Mouse (Mus musculus): ENCODE data around the gene Clpp. TPM values are rescaled to one million over a fixed set of nuclear protein-coding genes. Genes with fewer than 3 reads are reported as not detected.

The Clpp gene
- polyA plus RNA-seq, 1 experiment, result 139 TPM

DNA sequence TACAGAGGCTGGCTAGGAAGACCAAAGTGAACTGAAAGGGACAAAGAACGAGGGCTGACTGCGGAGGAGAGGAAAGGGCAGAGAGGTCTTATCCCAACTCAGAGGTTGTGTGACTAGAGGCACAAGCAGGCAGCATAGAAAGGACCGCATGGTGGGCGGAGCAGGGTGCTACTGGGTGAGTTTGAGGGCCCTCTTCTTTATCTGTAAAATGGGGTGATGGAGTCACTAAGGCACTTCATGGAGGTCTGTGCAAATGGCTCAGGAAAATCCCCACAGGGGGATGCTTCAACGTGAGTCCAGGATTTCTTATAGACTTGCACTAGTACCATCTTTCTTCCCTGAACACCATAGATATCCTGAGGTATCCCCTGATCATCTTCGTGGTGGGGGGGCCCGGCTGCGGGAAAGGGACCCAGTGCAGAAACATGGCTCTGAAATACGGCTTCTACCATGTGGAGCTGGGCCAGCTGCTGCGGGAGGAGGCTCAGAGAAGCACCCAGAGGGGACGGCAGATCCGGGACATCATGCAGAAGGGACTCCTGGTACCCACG, 22.2 kb downstream of the Clpp start:
- Histone ChIP-seq H3K4me1 (ENCODE audit: control insufficient read depth, insufficient read depth, low read length) (0 out of 2 replicates have a peak, but pooled peaks cover 2% of the 10 kb centered on the region), H3K4me3 (ENCODE audit: insufficient read depth, low read length) (peak overlapping the region; percentile 75), H3K27ac (ENCODE audit: insufficient read depth, low read length) (0 out of 2 replicates have a peak overlapping the region, but pooled peaks have one; percentile 88)
- no peak for TF ChIP-seq CTCF (IDR thresholded peaks at IDR 0.05; ENCODE audit: extremely low read depth, insufficient read depth, low read length)

DNA sequence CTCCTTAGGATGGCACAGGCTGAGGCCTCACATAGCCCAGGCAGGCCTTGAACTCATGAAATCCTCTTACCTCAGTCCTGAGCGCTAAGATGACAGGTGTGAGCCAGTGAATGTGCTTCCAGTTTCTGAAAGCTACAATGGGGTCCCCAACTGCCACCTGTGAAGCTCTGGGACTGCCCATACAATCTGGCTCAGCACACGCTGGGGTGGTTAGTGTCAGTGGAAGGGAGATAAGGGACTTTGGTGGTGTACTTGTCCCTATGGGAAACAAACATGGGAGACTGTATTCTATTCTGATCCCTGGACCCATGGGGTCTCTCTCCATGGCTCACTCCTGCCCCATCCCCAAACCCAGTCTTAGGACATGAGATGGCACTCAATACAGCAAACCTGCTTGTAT, 29.6 kb downstream of the Clpp start:
- no peaks in the 10 kb centered on the region for H3K4me1 ChIP-seq (ENCODE audit: control insufficient read depth, insufficient read depth, low read length)
- no peak for TF ChIP-seq POLR2A (IDR thresholded peaks at IDR 0.05; ENCODE audit: extremely low read depth, insufficient read depth, low read length)
- H3K27ac ChIP-seq (ENCODE audit: insufficient read depth, low read length), result no peak overlapping the region
- no peak overlapping the region for H3K4me3 ChIP-seq (ENCODE audit: insufficient read depth, low read length)

DNA sequence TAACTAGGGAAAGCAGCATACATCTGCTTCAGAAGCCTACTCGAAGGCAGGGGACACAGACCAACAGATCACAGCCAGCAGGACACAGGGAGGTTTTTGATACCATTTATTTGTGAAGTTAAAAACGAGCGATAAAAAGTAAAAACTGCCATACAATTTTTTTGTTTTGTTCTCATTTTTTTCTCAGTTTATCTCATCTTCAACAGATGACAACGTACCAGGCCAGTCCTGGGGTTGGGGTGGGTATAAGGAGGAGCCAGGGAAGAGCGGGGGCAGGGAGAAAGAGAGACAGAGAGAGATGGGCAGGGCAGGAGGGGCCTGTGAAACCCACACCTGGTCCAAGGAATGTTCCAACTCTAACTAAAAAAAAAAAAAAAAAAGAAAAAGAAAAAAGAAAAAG, 30.9 kb downstream of the Clpp start:
- no peaks in the 10 kb centered on the region for H3K4me1 ChIP-seq (ENCODE audit: control insufficient read depth, insufficient read depth, low read length)
- H3K4me3 ChIP-seq (ENCODE audit: insufficient read depth, low read length), result no peak overlapping the region
- no peak overlapping the region for H3K27ac ChIP-seq (ENCODE audit: insufficient read depth, low read length)
- TF ChIP-seq CTCF (IDR thresholded peaks at IDR 0.05; ENCODE audit: extremely low read depth, insufficient read depth, low read length), result no peak
- no peak for TF ChIP-seq POLR2A (IDR thresholded peaks at IDR 0.05; ENCODE audit: extremely low read depth, insufficient read depth, low read length)

DNA sequence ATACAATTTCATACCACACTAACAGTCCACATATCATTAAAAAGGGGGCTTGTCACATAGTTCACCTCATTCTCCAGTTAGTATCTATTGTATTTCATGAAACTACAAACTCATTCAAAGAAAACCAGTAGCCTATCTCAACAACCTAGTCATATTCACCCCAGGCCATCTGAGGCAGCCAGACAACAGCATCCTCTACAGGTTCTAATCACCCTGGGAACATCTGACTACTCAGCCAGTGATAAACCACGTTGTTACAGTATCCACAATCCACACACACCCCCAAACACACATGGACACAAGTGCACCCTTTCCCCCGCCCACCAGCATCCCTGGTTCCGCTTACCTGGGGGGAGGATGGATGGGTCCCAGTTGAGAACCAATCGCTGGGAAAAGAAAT, 37.4 kb downstream of the Clpp start:
- H3K4me1 ChIP-seq (ENCODE audit: control insufficient read depth, insufficient read depth, low read length), result peaks cover 4% of the 10 kb centered on the region
- no peak for TF ChIP-seq CTCF (IDR thresholded peaks at IDR 0.05; ENCODE audit: extremely low read depth, insufficient read depth, low read length)
- H3K4me3 ChIP-seq (ENCODE audit: insufficient read depth, low read length), result no peak overlapping the region
- H3K27ac ChIP-seq (ENCODE audit: insufficient read depth, low read length), result no peak overlapping the region

DNA sequence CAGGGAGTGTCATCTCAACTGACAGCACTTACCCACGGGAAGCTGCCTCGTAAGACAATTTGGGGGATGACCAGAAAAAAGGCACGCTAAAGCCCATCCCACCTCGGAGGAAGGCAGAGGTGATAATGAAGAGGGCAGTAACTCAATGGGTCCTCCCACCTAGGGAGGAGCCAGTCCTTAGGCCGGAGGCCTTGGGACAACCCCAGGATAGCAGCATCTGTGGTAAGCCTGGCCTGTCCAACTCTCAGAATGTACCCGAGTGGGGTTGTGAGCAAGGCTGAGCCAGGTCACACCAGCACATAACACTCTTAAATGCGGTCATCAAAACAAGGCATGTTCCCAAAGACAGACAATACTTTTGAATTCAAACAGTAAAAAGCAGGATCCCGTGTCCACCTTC, 39.6 kb downstream of the Clpp start:
- no peak for TF ChIP-seq POLR2A (IDR thresholded peaks at IDR 0.05; ENCODE audit: extremely low read depth, insufficient read depth, low read length)
- no peak for TF ChIP-seq CTCF (IDR thresholded peaks at IDR 0.05; ENCODE audit: extremely low read depth, insufficient read depth, low read length)
- no peak overlapping the region for H3K27ac ChIP-seq (ENCODE audit: insufficient read depth, low read length)
- H3K4me3 ChIP-seq (ENCODE audit: insufficient read depth, low read length), result peak overlapping the region; percentile 21
- H3K4me1 ChIP-seq (ENCODE audit: control insufficient read depth, insufficient read depth, low read length), result peaks cover 4% of the 10 kb centered on the region

DNA sequence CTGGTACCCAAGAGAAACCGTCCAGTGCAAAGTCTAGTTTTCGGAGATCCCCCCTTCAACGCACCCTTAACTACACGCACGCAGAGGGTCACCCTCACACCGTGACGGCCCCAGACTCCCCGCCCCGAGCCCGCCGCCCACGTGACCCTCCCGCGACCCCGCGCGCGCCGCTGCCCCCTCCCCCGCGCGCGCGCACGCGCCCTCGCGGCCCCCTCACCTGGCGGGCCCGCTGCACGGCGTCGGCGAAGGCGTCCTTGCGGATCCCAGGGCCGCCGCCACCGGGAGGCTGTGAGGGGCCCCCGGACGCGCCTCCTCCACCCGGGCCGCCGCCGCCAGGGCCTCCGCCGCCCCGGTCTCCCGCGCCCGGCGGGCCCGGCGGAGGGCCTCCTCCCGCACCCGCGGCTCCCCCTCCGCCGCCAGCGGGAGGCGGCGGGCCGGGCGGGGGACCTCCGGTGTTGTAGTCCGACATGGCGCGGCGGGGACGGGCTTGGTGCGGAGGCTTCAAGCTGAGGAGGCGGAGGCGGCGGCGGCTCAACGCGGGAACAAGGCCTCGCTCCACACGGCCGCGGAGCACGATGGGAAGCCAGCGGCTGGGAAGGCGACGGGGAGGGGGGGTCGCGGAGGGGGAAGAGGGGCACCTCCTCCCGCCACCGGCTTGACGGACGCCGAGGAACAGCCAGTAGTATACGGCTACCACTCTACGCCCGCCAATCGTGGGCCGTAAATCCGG, 41.0 kb downstream of the Clpp start, which contains the start of gene Khsrp:
TSS of gene Khsrp (minus strand) at position 592 of the 730 bp plus-strand sequence.
- Histone ChIP-seq H3K27ac (ENCODE audit: insufficient read depth, low read length) (peak within 1 kb of the TSS; percentile 60), H3K4me3 (ENCODE audit: insufficient read depth, low read length) (peak within 1 kb of the TSS; percentile 79), H3K4me1 (ENCODE audit: control insufficient read depth, insufficient read depth, low read length) (peaks cover 4% of the 10 kb centered on the region)
- peak; percentile 46; the same call in 1 of the 2 replicates for TF ChIP-seq POLR2A (IDR thresholded peaks at IDR 0.05; ENCODE audit: extremely low read depth, insufficient read depth, low read length)
- TF ChIP-seq CTCF (IDR thresholded peaks at IDR 0.05; ENCODE audit: extremely low read depth, insufficient read depth, low read length), result no peak

DNA sequence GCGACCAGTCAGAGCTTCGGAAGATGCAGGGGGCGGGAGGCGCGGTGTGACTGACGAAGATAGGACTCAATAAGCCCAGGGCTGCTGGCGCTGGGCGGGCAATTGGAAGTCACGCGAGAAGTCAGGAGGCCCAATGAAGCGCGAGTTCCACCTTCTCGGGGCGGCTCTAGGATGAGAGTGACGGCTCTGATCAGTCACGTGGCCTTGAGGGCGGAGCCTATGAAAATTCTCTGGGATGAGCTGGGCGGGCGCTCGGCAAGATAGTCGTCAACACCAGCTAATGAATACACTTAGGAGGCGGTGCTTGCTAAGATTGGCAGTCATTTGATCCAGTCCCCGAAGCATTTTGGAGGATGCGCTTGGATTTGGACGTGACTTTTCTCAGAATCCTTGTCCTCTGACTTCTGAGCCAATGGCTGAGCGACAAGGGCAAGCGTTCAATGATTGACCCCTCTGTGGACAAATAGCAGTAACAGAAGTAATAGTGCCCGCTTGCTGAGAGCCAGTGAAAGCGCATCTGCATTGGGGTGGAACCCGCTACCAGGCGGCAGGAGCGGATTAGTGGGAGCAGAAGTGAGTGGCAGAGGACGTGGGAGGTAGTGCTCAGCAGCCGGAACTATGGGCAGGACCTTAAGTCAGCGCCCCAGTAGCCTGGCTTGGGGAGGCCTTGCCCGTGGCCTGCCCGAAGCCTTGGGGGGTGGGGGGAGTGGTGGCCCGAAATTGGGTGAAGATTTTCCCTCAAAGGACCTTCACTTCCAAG, 41.7 kb downstream of the Clpp start:
- H3K27ac ChIP-seq (ENCODE audit: insufficient read depth, low read length), result peak overlapping the region; percentile 46
- TF ChIP-seq CTCF (IDR thresholded peaks at IDR 0.05; ENCODE audit: extremely low read depth, insufficient read depth, low read length) (no peak), POLR2A (IDR thresholded peaks at IDR 0.05; ENCODE audit: extremely low read depth, insufficient read depth, low read length) (peak; percentile 94)
- H3K4me1 ChIP-seq (ENCODE audit: control insufficient read depth, insufficient read depth, low read length), result peaks cover 4% of the 10 kb centered on the region
- peak overlapping the region; percentile 4; the same call in 1 of the 2 replicates for H3K4me3 ChIP-seq (ENCODE audit: insufficient read depth, low read length)

DNA sequence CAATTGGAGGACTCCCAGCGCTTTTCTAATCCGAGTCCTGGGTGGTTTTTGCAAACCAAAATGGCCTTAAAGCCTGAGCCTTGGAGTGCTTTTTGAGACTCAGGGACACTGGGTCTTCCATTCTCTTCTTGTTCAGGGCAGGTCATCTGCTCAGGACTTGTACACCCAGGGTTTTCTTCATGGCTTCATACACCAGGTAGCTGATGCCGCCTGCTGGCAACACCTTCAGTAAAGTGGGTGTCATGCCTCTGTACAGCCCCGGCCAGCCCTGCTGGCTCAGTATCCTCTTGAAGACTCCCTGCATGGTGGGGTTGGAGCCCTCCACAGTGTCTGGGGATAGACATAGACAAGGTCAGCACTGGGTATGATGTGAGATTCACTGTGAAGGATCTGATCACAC, 42.7 kb downstream of the Clpp start:
- H3K27ac ChIP-seq (ENCODE audit: insufficient read depth, low read length), result no peak overlapping the region
- no peak overlapping the region for H3K4me3 ChIP-seq (ENCODE audit: insufficient read depth, low read length)

DNA sequence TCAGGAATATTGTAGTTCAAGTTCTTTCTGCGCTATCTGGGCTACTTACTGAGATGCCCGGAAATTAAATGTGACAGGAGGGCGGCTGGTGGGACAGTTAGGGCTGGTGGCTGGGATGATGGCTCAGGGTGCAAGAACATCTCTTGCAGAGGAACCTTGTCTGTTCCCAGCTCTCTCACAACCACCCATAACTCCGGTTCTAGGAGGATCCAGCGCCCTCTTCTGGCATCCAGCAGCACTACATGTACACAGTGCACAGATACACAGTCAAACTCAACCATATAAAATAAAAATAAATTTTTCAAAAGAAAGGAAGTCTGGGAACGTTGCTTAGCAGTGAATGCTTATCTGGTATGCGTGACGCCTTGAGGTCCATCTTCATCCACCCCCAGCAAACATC, 48.9 kb downstream of the Clpp start:
- TF ChIP-seq POLR2A (IDR thresholded peaks at IDR 0.05; ENCODE audit: extremely low read depth, insufficient read depth, low read length) (no peak), CTCF (IDR thresholded peaks at IDR 0.05; ENCODE audit: extremely low read depth, insufficient read depth, low read length) (no peak)
- H3K4me3 ChIP-seq (ENCODE audit: insufficient read depth, low read length), result no peak overlapping the region
- 0 out of 2 replicates have a peak, but pooled peaks cover 1% of the 10 kb centered on the region for H3K4me1 ChIP-seq (ENCODE audit: control insufficient read depth, insufficient read depth, low read length)
- H3K27ac ChIP-seq (ENCODE audit: insufficient read depth, low read length), result no peak overlapping the region

More for the DNA sequence above, 42.7 kb downstream of the Clpp start:
- TF ChIP-seq POLR2A (IDR thresholded peaks at IDR 0.05; ENCODE audit: extremely low read depth, insufficient read depth, low read length) (no peak), CTCF (IDR thresholded peaks at IDR 0.05; ENCODE audit: extremely low read depth, insufficient read depth, low read length) (no peak)
- H3K4me1 ChIP-seq (ENCODE audit: control insufficient read depth, insufficient read depth, low read length), result peaks cover 4% of the 10 kb centered on the region
